Mouse (Mus musculus) heart, postnatal 4 days (tissue): ENCODE measurements around the gene Slc25a25. TPM values are rescaled to one million over a fixed set of nuclear protein-coding genes. Genes with fewer than 3 reads are reported as not detected.

Experiments
- DNase-seq: peaks from one replicate; pipeline ENCODE4 v3.0.0; 2021
- total RNA-seq, 2 experiments: library from RNA; stranded (reverse); gene quantifications; 2 replicates each; pipeline ENCODE4 v1.2.3; 2021

The Slc25a25 gene
- total RNA-seq, 2 experiments from 2014 or later: 16.4 to 22.2 TPM

DNA sequence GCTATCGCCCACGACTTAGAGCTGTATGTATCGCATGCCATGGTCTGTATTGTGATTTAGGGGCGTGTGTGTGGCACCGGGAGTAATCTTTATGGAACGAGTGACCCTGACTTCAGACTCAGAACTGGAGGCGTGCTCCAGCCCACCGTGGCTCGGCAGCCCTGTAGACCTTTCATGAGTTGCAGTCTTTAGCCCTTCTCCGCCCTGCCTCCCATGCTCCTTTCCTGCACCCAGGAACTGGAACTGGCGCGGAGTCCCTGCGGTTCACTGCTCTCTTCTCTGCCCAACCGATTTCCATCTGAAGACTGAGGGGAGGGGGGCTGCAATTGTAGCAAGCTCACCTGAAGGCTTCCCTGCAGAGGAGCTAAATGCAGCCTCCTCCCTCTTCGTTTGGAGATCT, 54.5 kb downstream of the Slc25a25 start:
- no peak for DNase-seq

- DNase-seq: peak; percentile 90
Observed at GRCm38 (mm10) chr2:32395946-32396621, 55.2 kb downstream of the Slc25a25 start.

DNA sequence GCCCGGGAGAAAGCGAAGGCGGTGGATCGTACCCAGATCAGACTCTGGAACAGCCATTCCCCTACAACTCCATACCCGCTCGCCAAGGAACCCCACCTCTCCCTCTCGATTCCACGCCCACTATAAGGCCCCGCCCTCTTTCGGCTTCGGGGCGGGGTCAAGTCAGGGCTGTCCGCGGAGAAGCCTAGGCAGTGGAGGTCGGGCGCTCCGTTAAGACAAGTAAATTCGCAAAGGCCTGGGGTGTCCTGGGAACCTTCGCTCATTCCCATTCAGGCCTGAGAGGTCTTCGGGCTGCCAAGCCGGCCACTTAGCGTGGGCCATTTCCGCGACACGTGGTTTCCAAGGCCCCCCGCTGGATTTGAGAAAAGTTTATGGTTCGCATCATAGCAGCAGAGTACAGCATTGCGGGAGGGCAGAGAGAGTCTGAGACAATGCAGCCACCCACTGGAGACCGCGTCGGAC, 55.7 kb downstream of the Slc25a25 start, which contains the start of gene Ptges2:
TSS of gene Ptges2 (plus strand) at position 413 of the 462 bp plus-strand sequence.
- DNase-seq: peak; percentile 94

- peak; percentile 54 for DNase-seq
Observed at GRCm38 (mm10) chr2:32394973-32395372, 56.3 kb downstream of the Slc25a25 start.

DNA sequence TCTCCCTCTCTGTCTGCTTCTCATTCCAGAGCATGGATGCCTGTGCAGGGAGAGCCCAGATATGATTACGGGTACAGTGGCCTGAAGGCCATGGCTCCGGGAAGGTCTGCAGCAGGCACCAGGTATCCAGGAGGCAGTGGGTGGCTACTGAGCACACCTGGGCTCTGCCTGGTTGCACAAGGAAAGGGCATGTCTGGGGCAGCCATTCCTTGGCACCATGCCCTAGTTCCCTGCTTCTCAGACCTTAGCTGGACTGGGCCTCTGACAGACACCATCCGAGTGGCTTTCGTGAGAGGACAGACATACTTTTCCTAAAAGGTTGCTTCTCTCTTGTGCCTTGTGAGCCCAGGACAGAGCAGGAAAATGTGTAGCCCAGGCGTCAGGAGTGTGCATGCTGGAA, 59.2 kb downstream of the Slc25a25 start:
- DNase-seq: peak; percentile 41

GRCm38 (mm10) chr2:32390871-32391270, 60.4 kb downstream of the Slc25a25 start:
- DNase-seq: no peak

DNA sequence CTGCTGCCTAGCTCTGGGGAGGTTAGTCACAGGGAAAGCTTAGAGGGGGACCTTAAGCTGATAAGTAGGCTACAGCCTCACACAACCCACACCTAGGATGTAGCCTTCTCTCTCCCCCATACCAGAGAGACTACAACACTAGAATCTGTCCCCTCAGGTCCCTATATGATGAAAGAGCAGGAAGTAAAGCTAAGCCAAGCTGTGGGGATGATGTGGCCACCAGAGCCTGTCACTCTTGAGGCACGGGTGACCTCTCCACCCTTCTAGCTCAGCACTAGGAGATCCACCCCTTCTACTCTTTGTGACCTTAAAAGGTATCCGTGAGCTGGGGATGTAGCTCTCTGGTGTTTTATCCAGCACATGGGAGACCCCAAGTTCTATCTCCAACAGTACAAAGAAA, 62.1 kb downstream of the Slc25a25 start:
- DNase-seq: no peak

DNA sequence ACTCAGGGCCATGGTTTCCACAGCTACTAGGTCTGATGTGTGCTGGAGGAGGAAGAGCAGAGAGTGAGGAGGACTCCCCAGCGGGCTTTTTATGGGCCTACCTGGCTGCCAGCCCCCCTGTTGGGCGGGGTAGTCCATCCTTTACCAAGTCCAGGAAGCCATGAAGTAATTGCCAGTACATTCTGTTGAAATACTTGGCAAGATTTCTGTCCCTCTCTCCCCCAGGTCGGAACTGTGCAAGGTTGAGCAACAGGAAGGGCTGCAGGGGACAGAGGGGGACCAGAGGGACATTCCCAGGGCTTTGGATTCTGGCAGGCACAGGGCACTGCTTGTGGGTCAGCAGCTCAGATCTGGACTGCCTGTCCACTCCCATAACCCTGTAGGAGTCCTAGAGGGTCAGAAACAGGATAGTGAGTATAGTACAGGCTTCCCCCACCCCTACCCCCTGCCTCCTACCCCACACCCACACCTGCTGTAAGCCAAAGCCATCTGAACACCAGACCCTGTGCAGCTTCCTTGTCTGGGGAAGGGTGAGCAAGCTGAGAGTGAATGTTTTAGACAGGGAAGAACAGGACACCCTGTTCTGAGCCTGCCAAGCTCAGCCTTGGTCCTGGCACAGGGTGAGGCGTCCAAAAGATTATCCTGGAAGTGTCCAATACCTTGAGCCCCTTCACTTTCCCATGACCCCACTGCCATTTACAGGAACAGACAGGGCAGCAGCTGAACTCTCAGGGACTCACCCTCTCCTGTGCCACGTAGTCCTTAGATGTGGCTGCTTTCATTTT, 63.3 kb downstream of the Slc25a25 start, which contains the start of gene Lcn2:
TSS of gene Lcn2 (minus strand) at position 547 of the 785 bp plus-strand sequence.
- DNase-seq: no peak

- DNase-seq: no peak
Observed at GRCm38 (mm10) chr2:32382689-32383088, 68.6 kb downstream of the Slc25a25 start.

DNA sequence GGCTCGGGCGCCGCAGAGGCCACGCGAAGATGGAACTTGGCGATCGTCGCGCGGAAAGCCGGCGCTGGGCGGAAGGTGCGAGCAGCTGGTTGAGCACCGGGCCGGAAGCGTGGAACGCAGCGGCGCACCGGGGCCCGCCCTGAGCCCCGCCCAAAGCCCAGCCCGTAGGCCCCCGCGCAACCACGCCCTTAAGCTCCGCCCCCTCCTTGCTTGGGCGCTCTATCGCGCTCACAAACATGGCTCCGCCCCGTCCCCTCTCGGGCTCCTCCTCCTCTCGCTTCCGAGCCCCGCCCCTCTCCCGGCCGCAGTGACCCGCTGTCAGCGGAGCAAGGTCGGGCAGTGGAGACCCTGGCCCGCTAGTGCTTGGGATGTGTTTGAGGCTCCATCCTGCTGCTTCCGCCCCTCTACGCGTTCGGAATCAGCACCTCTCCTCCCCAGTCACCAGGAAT, 69.4 kb downstream of the Slc25a25 start, which contains the start of gene 1110008P14Rik:
TSS of gene 1110008P14Rik (minus strand) at position 164 of the 449 bp plus-strand sequence.
- peak; percentile 96 for DNase-seq

- DNase-seq: no peak
Observed at GRCm38 (mm10) chr2:32381141-32381774, 70.0 kb downstream of the Slc25a25 start.

DNA sequence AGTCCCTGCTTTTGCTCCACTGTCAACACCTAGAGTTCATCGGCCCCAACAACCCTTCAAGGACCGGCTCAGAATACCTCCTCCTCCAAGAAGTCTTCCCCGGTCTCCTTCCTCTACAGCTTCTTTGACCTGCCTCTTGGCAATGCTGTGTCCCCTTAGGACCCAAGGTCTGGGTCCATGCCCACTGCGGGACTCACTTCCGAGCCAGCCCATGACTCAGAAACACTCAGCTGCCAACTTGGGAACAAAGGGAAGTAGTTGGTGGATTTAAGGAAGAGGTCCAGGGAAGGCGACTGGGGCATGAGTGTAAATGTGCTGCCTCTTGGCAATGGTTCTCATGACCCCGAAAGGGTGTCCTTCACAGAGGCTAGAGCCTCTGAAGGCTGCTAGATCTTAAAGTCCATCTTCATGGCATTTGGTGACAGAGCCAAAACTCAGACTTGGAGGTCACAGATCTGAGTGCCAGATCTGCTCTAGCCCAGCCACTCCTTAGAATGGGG, 71.2 kb downstream of the Slc25a25 start:
- DNase-seq: no peak

- no peak for DNase-seq
Observed at GRCm38 (mm10) chr2:32376963-32377362, 74.3 kb downstream of the Slc25a25 start.

DNA sequence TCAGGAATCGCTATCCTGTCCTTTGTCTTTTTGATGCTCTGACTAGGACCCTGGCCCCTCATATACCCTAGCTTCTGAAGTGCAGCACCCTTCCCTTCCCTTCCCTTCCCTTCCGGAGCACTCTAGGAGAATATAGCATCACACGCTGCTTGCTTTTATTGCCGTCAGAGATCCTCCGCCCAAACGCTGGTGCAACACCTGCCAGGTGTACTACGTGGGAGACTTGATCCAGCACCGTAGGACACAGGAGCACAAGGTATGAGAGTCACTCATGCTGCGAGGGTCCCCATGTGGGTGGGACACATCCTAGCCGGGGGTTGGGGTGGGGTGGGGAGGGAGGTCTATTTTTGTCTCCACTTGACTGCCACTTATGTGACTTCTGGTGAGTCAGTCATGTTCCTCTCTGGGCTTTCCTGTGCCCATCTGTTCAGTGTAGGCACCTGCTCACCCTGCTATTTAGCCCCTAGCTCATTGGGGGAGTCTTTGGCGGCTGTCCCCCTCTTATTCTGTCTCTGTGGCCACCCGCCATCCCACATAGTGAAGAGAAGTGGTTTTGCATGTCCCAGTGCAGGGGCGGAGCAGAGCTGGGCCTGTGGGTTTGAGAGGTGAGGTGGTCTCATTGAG, 75.8 kb downstream of the Slc25a25 start:
- no peak for DNase-seq

GRCm38 (mm10) chr2:32374191-32374590, 77.1 kb downstream of the Slc25a25 start:
- no peak for DNase-seq

DNA sequence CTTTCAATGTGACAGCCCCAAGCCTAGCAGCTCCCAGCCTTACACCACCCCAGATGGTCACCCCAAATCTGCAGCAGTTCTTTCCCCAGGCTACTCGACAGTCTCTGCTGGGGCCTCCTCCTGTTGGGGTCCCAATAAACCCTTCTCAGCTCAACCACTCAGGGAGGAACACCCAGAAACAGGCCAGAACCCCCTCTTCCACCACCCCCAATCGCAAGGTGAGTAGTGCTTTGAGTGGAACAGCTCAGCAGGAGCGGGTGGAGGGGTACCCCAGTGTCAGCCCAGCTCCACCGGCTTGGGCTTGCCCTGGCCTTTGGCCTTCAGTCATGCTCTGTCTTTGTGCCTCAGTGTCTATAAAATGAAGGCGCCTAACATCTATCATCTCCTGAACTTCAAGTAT, 83.9 kb downstream of the Slc25a25 start:
- DNase-seq: no peak

Other genes with a start within 250 kb of the Slc25a25 start
- 10 to 100 TPM; 18.0 to 19.1 TPM for gene Pomt1, start 214.9 kb downstream of the Slc25a25 start, total RNA-seq
- gene Uck1, start 191.3 kb downstream of the Slc25a25 start, total RNA-seq: 10 to 100 TPM; 25.3 to 29.7 TPM
- 10 to 100 TPM; 75.1 to 78.1 TPM for gene Golga2, start 164.1 kb downstream of the Slc25a25 start, total RNA-seq
- 100 to 1,000 TPM; 181 to 193 TPM for gene Swi5, start 163.4 kb downstream of the Slc25a25 start, total RNA-seq
- gene Ciz1, start 99.1 kb downstream of the Slc25a25 start, total RNA-seq: 10 to 100 TPM; 34.5 to 48.3 TPM
- gene Dnm1, start 98.1 kb downstream of the Slc25a25 start, total RNA-seq: 1 to 10 TPM; 9.0 to 9.6 TPM
- gene 1110008P14Rik, start 69.5 kb downstream of the Slc25a25 start, total RNA-seq: 10 to 100 TPM; 43.7 to 47.6 TPM
- gene Lcn2, start 63.2 kb downstream of the Slc25a25 start, total RNA-seq: 1 to 10 TPM; 3.1 to 3.4 TPM
- 10 to 100 TPM; 59.7 to 60.2 TPM for gene Ptges2, start 55.5 kb downstream of the Slc25a25 start, total RNA-seq
- gene Naif1, start 988 bp downstream of the Slc25a25 start, total RNA-seq: 1 to 10 TPM; 3.5 to 3.6 TPM
- 10 to 100 TPM in 1 of 2 experiments, 1 to 10 TPM in 1; 9.9 to 11.0 TPM for gene Fam102a, start 83.9 kb upstream of the Slc25a25 start, total RNA-seq
- gene Dpm2, start 119.4 kb upstream of the Slc25a25 start, total RNA-seq: 10 to 100 TPM; 32.5 to 34.4 TPM
- under 1 TPM in 1 of 2 experiments, not detected in 1; 0.26 TPM for gene Pip5kl1, start 123.4 kb upstream of the Slc25a25 start, total RNA-seq
- not detected for gene 9430097D07Rik, start 124.2 kb upstream of the Slc25a25 start, total RNA-seq
- gene St6galnac4, start 135.7 kb upstream of the Slc25a25 start, total RNA-seq: 10 to 100 TPM; 31.6 to 38.6 TPM
- 10 to 100 TPM; 77.5 to 82.7 TPM for gene St6galnac6, start 148.3 kb upstream of the Slc25a25 start, total RNA-seq
- gene Ak1, start 170.3 kb upstream of the Slc25a25 start, total RNA-seq: 100 to 1,000 TPM; 405 to 424 TPM
- 100 to 1,000 TPM; 149 to 162 TPM for gene Eng, start 195.2 kb upstream of the Slc25a25 start, total RNA-seq